Mouse (Mus musculus): ENCODE data around the gene Fbxw26.
"Not testable (repeated sequence)": the region's sequence is repeated elsewhere in the genome, so short reads cannot be mapped to it uniquely, and the experiment has no call there.

Gene Fbxw26

GRCm38 (mm10) chr9:109745989-109746388 lies at the start of gene Fbxw26:
Gene Fbxw26 (minus strand): TSS chr9:109746089.
- in situ Hi-C loops (cut with MboI; ENCODE audit: low sequenced_read_pairs) = not testable (repeated sequence)

- in situ Hi-C loops (cut with MboI; ENCODE audit: low sequenced_read_pairs) = no loop called here
Observed at GRCm38 (mm10) chr9:109795221-109795620, 49.3 kb upstream of the Fbxw26 start.

GRCm38 (mm10) chr9:109790570-109790969 lies 44.7 kb upstream of the Fbxw26 start, which contains the start of gene Fbxw27:
Gene Fbxw27 (minus strand): TSS chr9:109790670.
- in situ Hi-C loops (cut with MboI; ENCODE audit: low sequenced_read_pairs) = not testable (repeated sequence)

- in situ Hi-C loops (cut with MboI; ENCODE audit: low sequenced_read_pairs) = not testable (repeated sequence)
Observed at GRCm38 (mm10) chr9:109766841-109767240, 21.0 kb upstream of the Fbxw26 start.

- in situ Hi-C loops (cut with MboI; ENCODE audit: low sequenced_read_pairs) = not testable (repeated sequence)
Observed at GRCm38 (mm10) chr9:109702600-109702999, 43.3 kb downstream of the Fbxw26 start, which contains the start of gene Fbxw18. Gene Fbxw18 (minus strand): TSS chr9:109702700.

GRCm38 (mm10) chr9:109685299-109685698 lies 60.6 kb downstream of the Fbxw26 start:
- in situ Hi-C loops (cut with MboI; ENCODE audit: low sequenced_read_pairs) = no loop called here

All from CH12F3 (cell line).